Mouse (Mus musculus): ENCODE results near the gene Fras1.

DNA sequence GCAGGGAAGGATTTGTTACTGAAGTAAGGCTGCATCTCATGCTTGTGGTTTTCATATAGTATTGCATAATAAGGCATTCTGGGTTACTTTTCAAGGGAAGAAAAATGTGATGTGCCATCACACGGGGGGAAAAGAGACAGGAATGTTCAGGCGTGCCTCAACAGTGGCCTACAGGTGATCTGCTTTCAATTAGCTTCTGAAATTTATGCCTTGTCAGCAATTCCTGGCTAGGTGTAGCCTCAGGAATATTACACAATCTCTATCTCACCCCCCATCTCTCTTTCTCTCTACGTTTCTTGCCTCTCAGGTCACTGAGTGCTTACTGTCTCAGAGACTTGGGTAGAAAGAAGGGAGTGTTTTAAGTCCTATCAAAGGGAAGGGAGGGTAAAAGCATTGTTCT is 204.9 kb downstream of the Fras1 start:
- no peak for TF ChIP-seq POLR2A (IDR thresholded peaks at IDR 0.05; ENCODE audit: low read depth, low read length)
- no peak for TF ChIP-seq CTCF (IDR thresholded peaks at IDR 0.05; ENCODE audit: extremely low read depth, insufficient read length, insufficient replicate concordance, low read depth, low read length)
